Mouse (Mus musculus) spleen, postnatal 10 days (tissue): ENCODE results near the gene Nfkbiz.

Source experiments
- DNase-seq, 2 experiments: peaks; one replicate each; pipeline ENCODE4 v3.0.0; 2021 to 2022; ENCODE audit warnings: low spot score in 2 of 2

Gene Nfkbiz

GRCm38 (mm10) chr16:55804799-55805198 is 33.9 kb downstream of the Nfkbiz start:
- no peak for DNase-seq

- no peak for DNase-seq
Measured at GRCm38 (mm10) chr16:55801629-55802028, 37.1 kb downstream of the Nfkbiz start.

- DNase-seq: no peak
Measured at GRCm38 (mm10) chr16:55798845-55799244, 39.9 kb downstream of the Nfkbiz start.

- DNase-seq: no peak
Measured at GRCm38 (mm10) chr16:55790326-55790725, 48.4 kb downstream of the Nfkbiz start.

- DNase-seq: no peak
Measured at GRCm38 (mm10) chr16:55789291-55789690, 49.4 kb downstream of the Nfkbiz start.

- DNase-seq: no peak
Measured at GRCm38 (mm10) chr16:55788671-55789070, 50.0 kb downstream of the Nfkbiz start.

- DNase-seq: no peak
Measured at GRCm38 (mm10) chr16:55787385-55788072, 51.2 kb downstream of the Nfkbiz start.

GRCm38 (mm10) chr16:55784379-55784778 is 54.3 kb downstream of the Nfkbiz start:
- DNase-seq: no peak

GRCm38 (mm10) chr16:55783923-55784322 is 54.8 kb downstream of the Nfkbiz start:
- no peak for DNase-seq

GRCm38 (mm10) chr16:55782911-55783310 is 55.8 kb downstream of the Nfkbiz start:
- no peak for DNase-seq

GRCm38 (mm10) chr16:55781809-55782208 is 56.9 kb downstream of the Nfkbiz start:
- DNase-seq: no peak

GRCm38 (mm10) chr16:55780958-55781558 is 57.6 kb downstream of the Nfkbiz start:
- DNase-seq: no peak

GRCm38 (mm10) chr16:55776329-55776728 is 62.4 kb downstream of the Nfkbiz start:
- no peak for DNase-seq

- no peak for DNase-seq
Measured at GRCm38 (mm10) chr16:55770247-55770646, 68.5 kb downstream of the Nfkbiz start.
